Mouse (Mus musculus): ENCODE data around the gene Tiam1. TPM values are rescaled to one million over a fixed set of nuclear protein-coding genes. Genes with fewer than 3 reads are reported as not detected.

Gene Tiam1
- polyA plus RNA-seq, 1 experiment, result 10.1 TPM

- H3K27me3 ChIP-seq (replicated peaks), result no peaks in the 10 kb centered on the region
- TF ChIP-seq GATA1 (IDR thresholded peaks at IDR 0.05; ENCODE audit: borderline replicate concordance, low read length) (no peak), FLI1 (IDR thresholded peaks at IDR 0.05; ENCODE audit: low read length) (no peak)
- H3K36me3 ChIP-seq (replicated peaks; ENCODE audit: low read length), result peaks cover 81% of the 10 kb centered on the region
- peaks cover 10% of the 10 kb centered on the region; the same call in 1 of the 2 replicates for H3K9me3 ChIP-seq
- no peak overlapping the region for H3K4me3 ChIP-seq (replicated peaks)
- peaks cover 17% of the 10 kb centered on the region for H3K4me1 ChIP-seq
Measured at GRCm38 (mm10) chr16:89801493-89801892, 342.1 kb downstream of the Tiam1 start.

GRCm38 (mm10) chr16:89799772-89800171 is 343.8 kb downstream of the Tiam1 start:
- H3K9me3 ChIP-seq, result peaks cover 8% of the 10 kb centered on the region; the same call in 1 of the 2 replicates
- H3K27me3 ChIP-seq (replicated peaks), result no peaks in the 10 kb centered on the region
- H3K36me3 ChIP-seq (replicated peaks; ENCODE audit: low read length), result peaks cover 81% of the 10 kb centered on the region
- no peak overlapping the region for H3K4me3 ChIP-seq (replicated peaks)
- peaks cover 17% of the 10 kb centered on the region for H3K4me1 ChIP-seq
- TF ChIP-seq GATA1 (IDR thresholded peaks at IDR 0.05; ENCODE audit: borderline replicate concordance, low read length) (no peak), FLI1 (IDR thresholded peaks at IDR 0.05; ENCODE audit: low read length) (no peak)

GRCm38 (mm10) chr16:89796566-89796965 is 347.0 kb downstream of the Tiam1 start:
- no peak for TF ChIP-seq FLI1 (IDR thresholded peaks at IDR 0.05; ENCODE audit: low read length)
- no peak for TF ChIP-seq GATA1 (IDR thresholded peaks at IDR 0.05; ENCODE audit: borderline replicate concordance, low read length)
- Histone ChIP-seq H3K9me3 (no peaks in the 10 kb centered on the region), H3K4me1 (peaks cover 17% of the 10 kb centered on the region), H3K27me3 (replicated peaks) (no peaks in the 10 kb centered on the region), H3K4me3 (replicated peaks) (no peak overlapping the region), H3K36me3 (replicated peaks; ENCODE audit: low read length) (peaks cover 81% of the 10 kb centered on the region)

- no peaks in the 10 kb centered on the region for H3K27me3 ChIP-seq (replicated peaks)
Measured at GRCm38 (mm10) chr16:89789792-89790434, 353.7 kb downstream of the Tiam1 start.

GRCm38 (mm10) chr16:89785795-89786194 is 357.8 kb downstream of the Tiam1 start:
- TF ChIP-seq GATA1 (IDR thresholded peaks at IDR 0.05; ENCODE audit: borderline replicate concordance, low read length) (no peak), FLI1 (IDR thresholded peaks at IDR 0.05; ENCODE audit: low read length) (no peak)
- H3K4me1 ChIP-seq, result peaks cover 14% of the 10 kb centered on the region
- no peak overlapping the region for H3K4me3 ChIP-seq (replicated peaks)
- no peaks in the 10 kb centered on the region for H3K27me3 ChIP-seq (replicated peaks)
- H3K36me3 ChIP-seq (replicated peaks; ENCODE audit: low read length), result peaks cover 35% of the 10 kb centered on the region
- peaks cover 34% of the 10 kb centered on the region for H3K9me3 ChIP-seq

More at GRCm38 (mm10) chr16:89789792-89790434, 353.7 kb downstream of the Tiam1 start:
- Histone ChIP-seq H3K4me3 (replicated peaks) (no peak overlapping the region), H3K4me1 (peaks cover 14% of the 10 kb centered on the region), H3K9me3 (peaks cover 7% of the 10 kb centered on the region; the same call in 1 of the 2 replicates), H3K36me3 (replicated peaks; ENCODE audit: low read length) (peaks cover 68% of the 10 kb centered on the region)
- TF ChIP-seq GATA1 (IDR thresholded peaks at IDR 0.05; ENCODE audit: borderline replicate concordance, low read length) (no peak), FLI1 (IDR thresholded peaks at IDR 0.05; ENCODE audit: low read length) (no peak)

- H3K27me3 ChIP-seq (replicated peaks), result peaks cover 11% of the 10 kb centered on the region
- no peak overlapping the region for H3K4me3 ChIP-seq (replicated peaks)
- no peak for TF ChIP-seq GATA1 (IDR thresholded peaks at IDR 0.05; ENCODE audit: borderline replicate concordance, low read length)
- TF ChIP-seq FLI1 (IDR thresholded peaks at IDR 0.05; ENCODE audit: low read length), result no peak
- peaks cover 27% of the 10 kb centered on the region for H3K9me3 ChIP-seq
- peaks cover 6% of the 10 kb centered on the region; the same call in 1 of the 2 replicates for H3K4me1 ChIP-seq
- H3K36me3 ChIP-seq (replicated peaks; ENCODE audit: low read length), result peaks cover 7% of the 10 kb centered on the region
Measured at GRCm38 (mm10) chr16:89779705-89780104, 363.9 kb downstream of the Tiam1 start.

GRCm38 (mm10) chr16:89777450-89777849 is 366.1 kb downstream of the Tiam1 start:
- H3K4me1 ChIP-seq, result peaks cover 23% of the 10 kb centered on the region
- peaks cover 17% of the 10 kb centered on the region for H3K27me3 ChIP-seq (replicated peaks)
- H3K36me3 ChIP-seq (replicated peaks; ENCODE audit: low read length), result peaks cover 7% of the 10 kb centered on the region
- peaks cover 16% of the 10 kb centered on the region for H3K9me3 ChIP-seq
- TF ChIP-seq FLI1 (IDR thresholded peaks at IDR 0.05; ENCODE audit: low read length) (no peak), GATA1 (IDR thresholded peaks at IDR 0.05; ENCODE audit: borderline replicate concordance, low read length) (no peak)
- H3K4me3 ChIP-seq (replicated peaks), result no peak overlapping the region

- peaks cover 22% of the 10 kb centered on the region for H3K27me3 ChIP-seq (replicated peaks)
- peaks cover 20% of the 10 kb centered on the region for H3K9me3 ChIP-seq
- H3K4me1 ChIP-seq, result peaks cover 23% of the 10 kb centered on the region
- TF ChIP-seq FLI1 (IDR thresholded peaks at IDR 0.05; ENCODE audit: low read length) (no peak), GATA1 (IDR thresholded peaks at IDR 0.05; ENCODE audit: borderline replicate concordance, low read length) (no peak)
- H3K4me3 ChIP-seq (replicated peaks), result peak overlapping the region; percentile 92
- no peaks in the 10 kb centered on the region for H3K36me3 ChIP-seq (replicated peaks; ENCODE audit: low read length)
Measured at GRCm38 (mm10) chr16:89774553-89774913, 369.0 kb downstream of the Tiam1 start.

- Histone ChIP-seq H3K4me1 (peaks cover 23% of the 10 kb centered on the region), H3K9me3 (peaks cover 26% of the 10 kb centered on the region), H3K36me3 (replicated peaks; ENCODE audit: low read length) (no peaks in the 10 kb centered on the region), H3K4me3 (replicated peaks) (peak overlapping the region; percentile 92), H3K27me3 (replicated peaks) (peaks cover 23% of the 10 kb centered on the region)
- no peak for TF ChIP-seq FLI1 (IDR thresholded peaks at IDR 0.05; ENCODE audit: low read length)
- TF ChIP-seq GATA1 (IDR thresholded peaks at IDR 0.05; ENCODE audit: borderline replicate concordance, low read length), result no peak
Measured at GRCm38 (mm10) chr16:89773657-89774552, 369.7 kb downstream of the Tiam1 start.

GRCm38 (mm10) chr16:89765919-89766318 is 377.6 kb downstream of the Tiam1 start:
- peaks cover 14% of the 10 kb centered on the region for H3K27me3 ChIP-seq (replicated peaks)
- H3K36me3 ChIP-seq (replicated peaks; ENCODE audit: low read length), result no peaks in the 10 kb centered on the region
- no peaks in the 10 kb centered on the region for H3K4me1 ChIP-seq
- H3K4me3 ChIP-seq (replicated peaks), result no peak overlapping the region
- peaks cover 24% of the 10 kb centered on the region for H3K9me3 ChIP-seq
- TF ChIP-seq FLI1 (IDR thresholded peaks at IDR 0.05; ENCODE audit: low read length), result no peak
- TF ChIP-seq GATA1 (IDR thresholded peaks at IDR 0.05; ENCODE audit: borderline replicate concordance, low read length), result no peak

Data from megakaryocyte, embryonic 14.5 days (primary cell).